Mouse (Mus musculus): ENCODE data around the gene Hoxa9.

The Hoxa9 gene

GRCm38 (mm10) chr6:52244471-52245039 is 13.7 kb upstream of the Hoxa9 start:
- no peak for DNase-seq (ENCODE audit: low spot score)

- no peak for DNase-seq (ENCODE audit: low spot score)
Observed at GRCm38 (mm10) chr6:52243681-52244121, 12.8 kb upstream of the Hoxa9 start.

GRCm38 (mm10) chr6:52242801-52243332 is 12.0 kb upstream of the Hoxa9 start:
- no peak for DNase-seq (ENCODE audit: low spot score)

- DNase-seq (ENCODE audit: low spot score): no peak
Observed at GRCm38 (mm10) chr6:52241001-52241621, 10.2 kb upstream of the Hoxa9 start.

GRCm38 (mm10) chr6:52240389-52241000 is 9.6 kb upstream of the Hoxa9 start, which contains the start of gene Hoxa10:
Hoxa10 (minus strand) TSS chr6:52240854.
- no peak for DNase-seq (ENCODE audit: low spot score)

- no peak for DNase-seq (ENCODE audit: low spot score)
Observed at GRCm38 (mm10) chr6:52239625-52240388, 8.9 kb upstream of the Hoxa9 start.

- no peak for DNase-seq (ENCODE audit: low spot score)
Observed at GRCm38 (mm10) chr6:52238976-52239375, 8.1 kb upstream of the Hoxa9 start.

GRCm38 (mm10) chr6:52238155-52238545 is 7.3 kb upstream of the Hoxa9 start:
- DNase-seq (ENCODE audit: low spot score): no peak

GRCm38 (mm10) chr6:52237346-52238154 is 6.7 kb upstream of the Hoxa9 start:
- no peak for DNase-seq (ENCODE audit: low spot score)

GRCm38 (mm10) chr6:52236806-52237205 is 5.9 kb upstream of the Hoxa9 start:
- DNase-seq (ENCODE audit: low spot score): no peak

GRCm38 (mm10) chr6:52235866-52236265 is 5.0 kb upstream of the Hoxa9 start:
- no peak for DNase-seq (ENCODE audit: low spot score)

GRCm38 (mm10) chr6:52235267-52235666 is 4.4 kb upstream of the Hoxa9 start:
- no peak for DNase-seq (ENCODE audit: low spot score)

- DNase-seq (ENCODE audit: low spot score): no peak
Observed at GRCm38 (mm10) chr6:52234428-52235140, 3.7 kb upstream of the Hoxa9 start.

- no peak for DNase-seq (ENCODE audit: low spot score)
Observed at GRCm38 (mm10) chr6:52233546-52234427, 2.9 kb upstream of the Hoxa9 start.

- no peak for DNase-seq (ENCODE audit: low spot score)
Observed at GRCm38 (mm10) chr6:52232984-52233545, 2.2 kb upstream of the Hoxa9 start.

GRCm38 (mm10) chr6:52232568-52232965 is 1.7 kb upstream of the Hoxa9 start:
- DNase-seq (ENCODE audit: low spot score): no peak

GRCm38 (mm10) chr6:52231885-52232567 is 1.1 kb upstream of the Hoxa9 start:
- no peak for DNase-seq (ENCODE audit: low spot score)

- DNase-seq (ENCODE audit: low spot score): no peak
Observed at GRCm38 (mm10) chr6:52229558-52230416, 1.1 kb downstream of the Hoxa9 start.

Data from MN1 (cell line).